Mouse (Mus musculus) embryonic facial prominence, embryonic 12.5 days (tissue): Measurements from ENCODE around the gene Smad3. TPM values are rescaled to one million over a fixed set of nuclear protein-coding genes. Genes with fewer than 3 reads are reported as not detected.
A peak's percentile ranks its signal among the peaks of the same experiment; 100 is the strongest.

ENCODE experiments used
- ATAC-seq: fragments of 200-750 bp; cut with Nextera tagmentation; 2 replicates; pipeline ENCODE4 v1.8.0; 2017; ENCODE audit not compliant: insufficient number of reproducible peaks, insufficient read depth, low FRiP score, low TSS enrichment
- H3K27ac ChIP-seq: fragments of 300-500 bp; sonication (generic); 2 replicates; pipeline ENCODE4 v1.5.1; 2016; ENCODE audit warnings: mild to moderate bottlenecking
- H3K27me3 ChIP-seq: fragments of 300-500 bp; sonication (generic); 2 replicates; pipeline ENCODE4 v1.6.1; 2016; ENCODE audit warnings: mild to moderate bottlenecking, moderate library complexity
- H3K36me3 ChIP-seq: fragments of 300-500 bp; sonication (generic); 2 replicates; pipeline ENCODE4 v1.6.1; 2016; ENCODE audit warnings: mild to moderate bottlenecking
- H3K4me1 ChIP-seq: fragments of 300-500 bp; sonication (generic); 2 replicates; pipeline ENCODE4 v1.6.1; 2016
- H3K4me2 ChIP-seq: fragments of 300-500 bp; sonication (generic); replicated peaks from 2 replicates; pipeline ENCODE4 v1.6.1; 2016; ENCODE audit warnings: mild to moderate bottlenecking, moderate library complexity
- H3K4me3 ChIP-seq: fragments of 300-500 bp; sonication (generic); 2 replicates; pipeline ENCODE4 v1.5.1; 2016; ENCODE audit warnings: mild to moderate bottlenecking
- H3K9ac ChIP-seq: fragments of 300-500 bp; sonication (generic); 2 replicates; pipeline ENCODE4 v1.6.1; 2016; ENCODE audit warnings: mild to moderate bottlenecking, moderate library complexity
- H3K9me3 ChIP-seq: fragments of 300-500 bp; sonication (generic); 2 replicates; pipeline ENCODE4 v1.6.1; 2016; ENCODE audit warnings: mild to moderate bottlenecking, moderate library complexity
- WGBS: fragments of 180-500 bp; shearing (Covaris S2); methylation state at CpG from one replicate; pipeline ENCODE4 v1.1.7; 2016; 5-methylcytosine and 5-hydroxymethylcytosine counted together
- polyA plus RNA-seq: library from polyadenylated mRNA; unstranded; fragments of >200 nt; fragmentation: Nextera tagmentation; extraction: Ambion mirVana; gene quantifications from 2 replicates; pipeline ENCODE4 v1.2.1, GENCODE M21; 2016

The Smad3 gene
- polyA plus RNA-seq, 1 experiment from 2014 or later, result 38.6 TPM

DNA sequence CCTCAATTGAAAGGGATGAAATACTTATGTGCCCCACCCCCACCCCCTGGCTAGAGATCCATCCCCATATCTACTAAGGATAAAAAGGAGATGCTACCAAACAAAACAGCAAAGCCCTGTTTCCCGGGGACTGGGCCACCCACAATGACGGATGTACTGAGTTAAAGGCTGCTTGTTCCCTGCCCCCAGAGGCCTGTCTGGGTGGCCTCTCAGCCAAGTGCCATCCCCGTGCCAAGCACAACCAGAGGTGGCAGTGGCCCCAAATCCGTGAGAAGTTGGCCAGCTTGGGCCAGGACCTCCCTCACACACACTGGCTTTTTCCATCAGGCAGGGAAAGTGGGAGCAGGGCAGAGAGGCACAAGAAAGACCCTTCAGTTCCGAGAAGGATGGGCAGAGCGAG is 45.0 kb downstream of the Smad3 start:
- Histone ChIP-seq H3K36me3 (peaks cover 16% of the 10 kb centered on the region), H3K4me1 (peaks cover 37% of the 10 kb centered on the region), H3K9ac (no peak overlapping the region), H3K9me3 (no peaks in the 10 kb centered on the region), H3K4me2 (no peak overlapping the region), H3K27me3 (no peaks in the 10 kb centered on the region), H3K4me3 (no peak overlapping the region), H3K27ac (no peak overlapping the region)
- no peak for ATAC-seq
- WGBS, result 60% methylated on average over 6 of the region's 6 CpGs

DNA sequence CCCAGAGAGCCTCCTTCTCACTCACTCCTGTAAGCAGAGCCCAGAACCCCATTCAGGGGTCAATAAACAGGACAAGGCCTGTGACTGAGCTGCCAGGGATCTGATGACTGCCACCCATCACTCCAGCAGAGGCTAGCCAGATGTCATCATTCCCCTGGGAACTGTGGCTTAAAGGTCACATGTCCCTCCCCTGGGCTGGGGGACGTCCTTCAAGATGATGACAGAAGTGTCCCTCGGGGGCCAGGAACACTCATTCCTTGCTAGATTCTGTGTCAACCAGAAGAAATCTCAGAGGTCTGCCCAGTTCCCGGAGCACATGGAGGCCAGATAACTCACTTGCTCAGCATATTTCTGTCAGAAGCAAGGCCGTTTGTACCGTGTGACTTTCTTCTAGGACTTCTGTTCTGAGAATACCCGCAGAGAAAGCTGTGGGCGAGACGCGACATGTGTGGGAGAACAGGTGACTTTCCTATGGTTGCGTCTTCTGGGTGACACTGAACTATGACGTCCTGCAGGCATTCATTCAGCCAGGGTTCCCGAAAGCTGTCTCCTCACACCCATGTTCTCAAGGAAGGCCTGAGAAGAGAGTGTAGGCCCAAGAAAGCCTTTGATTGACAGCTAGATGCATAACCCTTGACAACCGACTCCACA is 46.1 kb downstream of the Smad3 start:
- Histone ChIP-seq H3K27ac (no peak overlapping the region), H3K4me2 (no peak overlapping the region), H3K36me3 (peaks cover 16% of the 10 kb centered on the region), H3K27me3 (no peaks in the 10 kb centered on the region), H3K4me3 (no peak overlapping the region), H3K9ac (no peak overlapping the region), H3K9me3 (no peaks in the 10 kb centered on the region), H3K4me1 (peaks cover 38% of the 10 kb centered on the region)
- WGBS, result 72% methylated on average over 13 of the region's 13 CpGs
- no peak for ATAC-seq

DNA sequence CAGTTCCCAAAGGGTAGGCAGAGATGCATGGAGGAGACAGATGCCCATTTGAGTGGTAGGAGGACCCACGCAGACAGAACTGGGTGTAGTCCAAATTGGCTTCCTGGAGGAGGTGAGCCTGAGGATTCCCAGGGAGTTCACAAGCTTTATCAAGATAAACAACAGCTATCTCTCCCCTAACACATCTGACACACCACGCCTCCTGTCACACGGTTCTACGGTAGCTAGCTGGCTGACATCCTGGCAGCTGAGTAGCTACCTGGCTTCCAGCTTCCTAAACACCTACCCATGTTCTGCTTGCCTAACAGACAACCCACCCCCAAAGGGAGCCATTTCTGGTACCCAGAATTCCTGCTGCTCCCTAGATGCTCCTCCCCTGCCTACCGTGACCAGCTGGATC is 47.9 kb downstream of the Smad3 start:
- H3K36me3 ChIP-seq, result peaks cover 16% of the 10 kb centered on the region
- peaks cover 41% of the 10 kb centered on the region for H3K4me1 ChIP-seq
- no peak for ATAC-seq
- H3K9me3 ChIP-seq, result no peaks in the 10 kb centered on the region
- no peak overlapping the region for H3K27ac ChIP-seq
- H3K4me2 ChIP-seq, result no peak overlapping the region
- 93% methylated on average over 5 of the region's 5 CpGs for WGBS
- H3K9ac ChIP-seq, result no peak overlapping the region
- no peaks in the 10 kb centered on the region for H3K27me3 ChIP-seq
- H3K4me3 ChIP-seq, result no peak overlapping the region

DNA sequence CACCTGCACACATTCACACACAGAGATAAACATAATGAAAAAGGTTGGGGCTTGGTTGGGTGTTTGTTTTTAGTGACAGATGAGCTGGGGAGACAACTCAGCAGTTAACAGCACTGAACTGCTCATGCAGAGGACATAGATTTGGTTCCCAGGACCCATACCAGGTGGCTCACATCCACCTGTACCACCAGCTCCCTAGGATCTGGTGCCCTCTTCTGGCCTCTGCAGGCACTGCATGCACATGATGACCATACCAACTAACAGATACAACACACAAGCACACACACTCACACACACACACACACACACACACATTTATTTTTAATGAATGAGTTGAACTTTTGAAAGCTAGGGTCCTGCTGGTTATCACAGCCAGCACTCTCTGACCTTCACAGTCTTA is 48.5 kb downstream of the Smad3 start:
- Histone ChIP-seq H3K4me1 (peaks cover 41% of the 10 kb centered on the region), H3K27me3 (no peaks in the 10 kb centered on the region), H3K36me3 (peaks cover 16% of the 10 kb centered on the region), H3K4me2 (no peak overlapping the region), H3K9ac (no peak overlapping the region), H3K9me3 (no peaks in the 10 kb centered on the region), H3K27ac (no peak overlapping the region), H3K4me3 (no peak overlapping the region)
- no peak for ATAC-seq

DNA sequence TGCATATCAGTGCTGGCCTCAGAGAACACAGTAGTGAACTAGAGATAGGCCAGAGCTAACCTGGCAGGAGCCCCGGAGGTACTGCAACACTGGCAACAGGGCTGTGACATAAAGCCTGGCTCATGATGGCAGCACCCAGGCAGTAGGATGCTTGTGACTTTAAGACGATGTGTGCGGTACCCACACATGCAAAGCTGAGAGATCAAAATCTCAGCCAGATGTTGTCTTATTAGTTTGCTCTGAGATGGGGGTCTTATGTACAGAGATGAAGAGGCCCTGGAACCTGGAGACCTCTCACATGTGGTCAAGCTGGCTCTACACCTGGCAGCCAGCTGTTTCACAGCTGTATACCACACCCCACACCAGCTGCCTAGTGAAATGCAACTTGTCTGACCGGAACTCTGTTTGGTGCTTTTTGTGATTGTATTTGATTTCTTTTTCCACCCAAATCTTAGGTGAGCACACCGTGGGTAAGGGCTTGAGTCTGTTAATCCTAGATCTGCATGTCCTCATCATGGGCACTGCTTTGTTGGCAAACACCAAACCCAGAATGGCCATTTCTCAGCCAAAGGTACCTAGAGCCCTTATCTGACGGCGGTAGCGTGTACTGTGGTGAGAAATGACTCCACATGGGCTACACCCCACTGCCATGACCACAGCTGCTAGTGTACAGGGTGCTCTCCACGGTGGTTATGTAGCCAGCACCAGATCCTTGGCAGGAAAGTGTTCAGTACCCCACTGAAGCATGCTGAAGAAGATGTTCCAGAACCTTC is 49.8 kb downstream of the Smad3 start:
- Histone ChIP-seq H3K27ac (no peak overlapping the region), H3K27me3 (no peaks in the 10 kb centered on the region), H3K4me3 (no peak overlapping the region), H3K4me2 (no peak overlapping the region), H3K36me3 (peaks cover 16% of the 10 kb centered on the region), H3K9ac (no peak overlapping the region), H3K4me1 (peaks cover 46% of the 10 kb centered on the region), H3K9me3 (no peaks in the 10 kb centered on the region)
- ATAC-seq, result no peak
- WGBS, result 76% methylated on average over 9 of the region's 9 CpGs

DNA sequence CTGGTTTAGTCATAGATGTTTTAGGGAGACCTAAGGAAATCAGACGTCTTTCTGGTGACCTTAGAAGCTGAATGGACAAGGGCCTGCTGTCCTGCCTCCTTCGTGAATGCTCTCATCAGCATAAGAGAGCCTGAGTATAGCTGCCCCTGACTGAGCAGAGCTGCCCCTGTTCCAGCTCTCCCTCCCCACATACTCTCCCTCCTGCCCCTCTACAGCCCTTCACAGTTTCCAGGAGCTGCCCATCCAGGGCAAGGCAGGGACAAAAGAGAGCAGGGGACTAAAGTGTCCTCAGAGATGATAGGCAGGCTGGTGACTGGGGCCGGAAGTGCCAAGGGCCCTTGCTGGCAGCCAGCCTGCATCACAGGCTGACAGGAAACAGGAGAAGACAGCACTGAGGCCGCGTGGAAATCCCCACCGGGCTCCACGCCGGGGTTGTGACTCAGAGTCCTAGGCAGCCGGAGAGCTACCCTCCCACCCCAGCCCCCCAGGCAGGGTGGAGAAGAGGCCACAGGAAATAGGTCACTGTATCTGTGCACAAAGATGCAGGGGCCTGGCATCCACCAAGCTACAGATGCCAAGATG is 51.6 kb downstream of the Smad3 start:
- Histone ChIP-seq H3K27me3 (no peaks in the 10 kb centered on the region), H3K9me3 (no peaks in the 10 kb centered on the region), H3K4me1 (peaks cover 57% of the 10 kb centered on the region), H3K4me2 (no peak overlapping the region), H3K9ac (no peak overlapping the region), H3K27ac (peak overlapping the region; percentile 55), H3K36me3 (peaks cover 16% of the 10 kb centered on the region), H3K4me3 (no peak overlapping the region)
- no peak for ATAC-seq
- WGBS, result 14% methylated on average over 9 of the region's 9 CpGs

DNA sequence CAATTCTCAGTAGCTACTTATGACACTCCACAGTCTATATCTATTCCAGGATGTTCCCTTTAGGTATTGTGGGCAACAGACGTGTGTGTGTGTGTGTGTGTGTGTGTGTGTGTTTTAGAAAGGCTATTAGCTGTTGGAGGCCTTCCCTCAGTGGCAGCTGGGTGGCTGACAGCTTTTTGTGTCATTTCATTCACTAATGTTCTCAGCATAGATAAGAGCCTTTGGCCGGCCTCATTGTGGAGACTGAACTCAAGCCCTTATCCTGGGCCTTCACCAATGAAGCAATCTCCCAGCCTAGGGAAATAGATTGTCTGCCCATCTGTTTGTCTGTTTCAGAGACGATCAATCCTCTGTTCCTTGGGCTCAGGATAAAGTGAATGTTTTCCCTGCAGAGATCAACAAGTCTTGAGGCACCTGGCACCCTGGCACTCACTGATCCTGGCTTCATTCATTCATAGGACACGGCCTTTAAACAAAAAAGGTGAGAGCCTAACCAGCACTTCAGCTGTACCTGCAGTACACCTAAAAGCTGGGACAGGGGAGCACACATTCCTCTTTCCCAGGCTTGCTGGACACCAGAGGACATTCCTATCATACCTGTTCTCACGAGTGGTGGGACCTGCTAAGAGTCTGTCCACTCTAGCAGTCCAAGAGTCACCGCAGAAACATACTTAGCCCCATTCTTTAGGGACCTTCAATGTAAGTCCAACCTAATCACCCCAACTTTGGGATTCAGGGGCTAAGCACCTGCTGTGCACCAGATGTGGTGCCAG is 52.6 kb downstream of the Smad3 start:
- Histone ChIP-seq H3K27ac (no peak overlapping the region), H3K4me2 (no peak overlapping the region), H3K9me3 (no peaks in the 10 kb centered on the region), H3K27me3 (no peaks in the 10 kb centered on the region), H3K9ac (no peak overlapping the region), H3K36me3 (peaks cover 13% of the 10 kb centered on the region), H3K4me1 (peaks cover 64% of the 10 kb centered on the region), H3K4me3 (no peak overlapping the region)
- no peak for ATAC-seq
- WGBS, result 81% methylated on average over 6 of the region's 6 CpGs

DNA sequence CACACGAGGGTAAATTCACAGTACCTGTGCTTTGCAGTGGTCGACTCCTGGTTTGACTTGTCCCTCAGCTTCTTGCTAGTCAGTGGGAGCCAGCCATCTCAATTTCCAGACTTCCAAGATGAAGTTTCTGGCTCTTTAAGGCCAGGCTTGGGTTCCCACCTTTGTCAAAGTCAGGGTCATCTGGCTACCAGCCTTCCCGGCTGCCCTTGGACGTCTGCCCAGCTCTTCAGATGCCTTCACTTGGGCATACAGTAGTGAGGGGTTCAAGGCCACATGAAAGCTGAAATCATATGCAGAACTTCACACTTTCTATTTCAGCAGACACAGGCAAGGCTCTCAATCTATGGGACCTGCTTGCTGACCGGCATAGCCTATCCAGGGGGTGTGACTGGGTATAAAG is 53.7 kb downstream of the Smad3 start:
- Histone ChIP-seq H3K4me1 (peaks cover 64% of the 10 kb centered on the region), H3K27ac (no peak overlapping the region), H3K27me3 (no peaks in the 10 kb centered on the region), H3K36me3 (peaks cover 3% of the 10 kb centered on the region; the same call in 1 of the 2 replicates), H3K9ac (no peak overlapping the region), H3K4me3 (no peak overlapping the region), H3K4me2 (no peak overlapping the region), H3K9me3 (no peaks in the 10 kb centered on the region)
- WGBS, result 75% methylated on average over 5 of the region's 5 CpGs
- ATAC-seq, result no peak

DNA sequence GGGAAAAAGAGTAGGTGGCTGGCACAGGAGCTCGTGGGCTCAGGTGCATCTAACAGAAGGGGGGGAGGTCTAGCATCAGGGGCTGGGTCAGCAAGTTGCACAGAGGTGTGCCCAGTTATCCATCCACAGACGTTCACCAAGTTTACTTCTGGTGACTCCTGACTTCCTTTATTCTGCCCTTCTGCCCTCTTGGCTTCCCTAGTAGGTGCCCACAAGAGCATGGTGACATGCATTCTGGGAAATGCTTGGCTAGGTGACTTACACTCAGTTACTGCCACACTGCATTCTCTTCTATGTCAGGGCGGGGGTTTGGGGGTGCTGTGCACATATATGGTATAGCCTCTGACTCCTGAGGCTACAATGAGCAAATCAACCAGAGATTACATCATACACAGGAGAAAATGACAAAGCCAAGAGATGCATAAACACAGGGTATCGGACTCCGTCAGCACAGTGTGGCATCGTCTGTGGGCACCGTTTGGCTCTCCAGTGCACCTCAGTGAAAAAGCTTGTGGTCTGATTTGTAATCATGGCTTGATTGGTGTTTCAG is 54.5 kb downstream of the Smad3 start:
- 84% methylated on average over 7 of the region's 7 CpGs for WGBS

DNA sequence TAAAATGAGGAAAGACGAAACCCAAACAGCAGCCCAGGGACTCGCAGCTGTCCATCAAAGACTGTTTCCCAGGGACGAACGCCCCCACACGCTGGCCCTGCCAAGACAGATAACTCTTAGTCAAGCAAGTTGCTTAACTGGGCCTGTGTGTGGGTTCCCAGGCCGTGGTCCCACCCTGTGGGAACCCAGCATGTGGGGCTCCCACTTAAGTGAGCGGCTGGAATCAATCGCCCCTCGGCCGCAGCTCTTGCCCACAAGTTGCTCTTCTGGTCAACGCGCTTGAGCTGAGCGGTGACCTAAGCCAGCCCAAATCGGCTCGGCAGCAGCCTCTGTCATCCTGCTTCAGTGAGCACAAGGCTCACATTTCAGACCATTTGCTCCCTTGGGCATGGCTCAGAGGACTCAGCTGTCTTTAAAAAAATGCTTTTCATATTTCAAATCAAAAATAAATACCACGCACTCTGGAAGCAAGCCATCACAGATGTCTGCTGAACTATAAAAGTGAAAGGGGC is 55.2 kb downstream of the Smad3 start:
- no peak for ATAC-seq
- H3K27me3 ChIP-seq, result no peaks in the 10 kb centered on the region
- 27% methylated on average over 16 of the region's 16 CpGs for WGBS
- H3K9me3 ChIP-seq, result no peaks in the 10 kb centered on the region
- no peaks in the 10 kb centered on the region for H3K36me3 ChIP-seq
- peaks cover 72% of the 10 kb centered on the region for H3K4me1 ChIP-seq
- H3K9ac ChIP-seq, result no peak overlapping the region
- no peak overlapping the region for H3K4me3 ChIP-seq
- H3K27ac ChIP-seq, result peak overlapping the region; percentile 69
- H3K4me2 ChIP-seq, result peak overlapping the region; percentile 26; the same call in 1 of the 2 replicates

More for the DNA sequence above, 54.5 kb downstream of the Smad3 start:
- peaks cover 71% of the 10 kb centered on the region for H3K4me1 ChIP-seq
- H3K27ac ChIP-seq, result 0 out of 2 replicates have a peak overlapping the region, but pooled peaks have one; percentile 69
- no peaks in the 10 kb centered on the region for H3K9me3 ChIP-seq
- H3K4me2 ChIP-seq, result no peak overlapping the region
- no peak overlapping the region for H3K9ac ChIP-seq
- no peaks in the 10 kb centered on the region for H3K27me3 ChIP-seq
- no peaks in the 10 kb centered on the region for H3K36me3 ChIP-seq
- H3K4me3 ChIP-seq, result no peak overlapping the region
- ATAC-seq, result no peak

DNA sequence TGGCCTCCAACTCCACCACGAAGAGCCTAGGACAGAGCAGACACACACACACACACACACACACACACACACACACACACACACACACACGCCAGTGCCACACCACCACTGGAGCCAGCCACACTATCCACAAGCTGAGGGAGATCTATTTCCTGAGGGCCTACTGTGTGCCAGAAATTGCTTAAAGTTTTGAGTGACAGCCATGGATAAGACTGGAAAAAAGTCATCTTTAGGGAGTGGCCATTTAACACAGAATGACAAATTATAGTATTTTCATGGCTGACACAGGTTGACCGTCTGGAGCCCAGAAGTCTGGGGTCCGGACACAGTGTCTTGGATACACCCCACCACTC is 55.9 kb downstream of the Smad3 start:
- H3K4me3 ChIP-seq, result no peak overlapping the region
- H3K27ac ChIP-seq, result peak overlapping the region; percentile 69; the same call in 1 of the 2 replicates
- ATAC-seq, result no peak; the same call in 1 of the 2 replicates
- H3K9me3 ChIP-seq, result no peaks in the 10 kb centered on the region
- no peaks in the 10 kb centered on the region for H3K36me3 ChIP-seq
- no peak overlapping the region for H3K9ac ChIP-seq
- peaks cover 77% of the 10 kb centered on the region for H3K4me1 ChIP-seq
- 62% methylated on average over 4 of the region's 4 CpGs for WGBS
- no peaks in the 10 kb centered on the region for H3K27me3 ChIP-seq
- H3K4me2 ChIP-seq, result no peak overlapping the region
